Mouse (Mus musculus) lung, postnatal 0 days (tissue): ENCODE results near the gene Rasal3. TPM values are rescaled to one million over a fixed set of nuclear protein-coding genes. Genes with fewer than 3 reads are reported as not detected.
A peak's percentile ranks its signal among the peaks of the same experiment; 100 is the strongest.

Experiments used
- ATAC-seq: fragments of 200-750 bp; cut with Nextera tagmentation; 2 replicates; pipeline ENCODE4 v1.8.0; 2017; ENCODE audit warnings: moderate library complexity
- DNase-seq: peaks from one replicate; pipeline ENCODE4 v3.0.0-alpha.2; 2016; ENCODE audit warnings: low spot score
- H3K27ac ChIP-seq: fragments of 300-500 bp; sonication (generic); 2 replicates; pipeline ENCODE4 v1.5.1; 2014; ENCODE audit warnings: antibody characterized with exemption, mild to moderate bottlenecking, low read length, mixed read lengths
- H3K27me3 ChIP-seq: fragments of 300-500 bp; sonication (generic); replicated peaks from 2 replicates; pipeline ENCODE4 v1.6.1; 2014; ENCODE audit warnings: low read length, mixed read lengths; ENCODE audit not compliant: insufficient read depth
- H3K36me3 ChIP-seq: fragments of 300-500 bp; sonication (generic); 2 replicates; pipeline ENCODE4 v1.6.1; 2014; ENCODE audit warnings: low read length, mixed read lengths; ENCODE audit not compliant: insufficient read depth
- H3K4me1 ChIP-seq: fragments of 300-500 bp; sonication (generic); 2 replicates; pipeline ENCODE4 v1.6.1; 2014; ENCODE audit warnings: antibody characterized with exemption, low read depth, low read length, mixed read lengths; ENCODE audit not compliant: insufficient read depth
- H3K4me2 ChIP-seq: fragments of 300-500 bp; sonication (generic); replicated peaks from 2 replicates; pipeline ENCODE4 v1.6.1; 2014; ENCODE audit warnings: low read depth, mild to moderate bottlenecking, low read length, moderate library complexity, mixed read lengths
- H3K4me3 ChIP-seq: fragments of 300-500 bp; sonication (generic); 2 replicates; pipeline ENCODE4 v1.5.1; 2014; ENCODE audit warnings: low read depth, low read length
- H3K9ac ChIP-seq: fragments of 300-500 bp; sonication (generic); replicated peaks from 2 replicates; pipeline ENCODE4 v1.6.1; 2014; ENCODE audit warnings: low read depth, mild to moderate bottlenecking
- H3K9me3 ChIP-seq: fragments of 300-500 bp; sonication (generic); 2 replicates; pipeline ENCODE4 v1.6.1; 2016; ENCODE audit warnings: low read length, mixed read lengths
- CTCF ChIP-seq: IDR thresholded peaks from 2 replicates; pipeline ENCODE4 v1.5.1; 2016; ENCODE audit warnings: antibody characterized with exemption, mild to moderate bottlenecking
- EP300 ChIP-seq: IDR thresholded peaks from 2 replicates; pipeline ENCODE4 v1.6.1; 2016; ENCODE audit warnings: antibody characterized with exemption, mild to moderate bottlenecking, control low read depth
- WGBS: fragments of 180-500 bp; shearing (Covaris S2); extraction: QIAGEN DNeasy Blood & Tissue Kit; methylation state at CpG from one replicate; pipeline ENCODE4 v1.1.7; 2014; 5-methylcytosine and 5-hydroxymethylcytosine counted together
- microRNA-seq: library from miRNA; unstranded; fragments of <30 nt; microRNA quantifications from one replicate; pipeline ENCODE4, GENCODE M21; 2016
- polyA plus RNA-seq: library from polyadenylated mRNA; unstranded; fragments of >200 nt; fragmentation: Nextera tagmentation; extraction: Ambion mirVana; gene quantifications from 2 replicates; pipeline ENCODE4 v1.2.1, GENCODE M21; 2015

The Rasal3 gene
- polyA plus RNA-seq, 1 experiment from 2014 or later: 1.2 TPM

GRCm38 (mm10) chr17:32349851-32350381, 53.5 kb downstream of the Rasal3 start:
- Histone ChIP-seq H3K9ac (peak overlapping the region; percentile 86), H3K4me2 (peak overlapping the region; percentile 96), H3K27ac (peak overlapping the region; percentile 87), H3K27me3 (no peaks in the 10 kb centered on the region), H3K4me1 (peaks cover 4% of the 10 kb centered on the region; the same call in 1 of the 2 replicates), H3K4me3 (peak overlapping the region; percentile 92), H3K36me3 (peaks cover 7% of the 10 kb centered on the region; the same call in 1 of the 2 replicates), H3K9me3 (no peaks in the 10 kb centered on the region)
- under 1% methylated on average over 24 of the region's 24 CpGs for WGBS
- ATAC-seq: peak; percentile 16
- peak; percentile 28 for DNase-seq
- TF ChIP-seq CTCF (peak; percentile 17; the same call in 1 of the 2 replicates), EP300 (no peak)

GRCm38 (mm10) chr17:32349037-32349732, 54.2 kb downstream of the Rasal3 start:
- Histone ChIP-seq H3K4me2 (peak overlapping the region; percentile 96), H3K27ac (peak overlapping the region; percentile 87), H3K4me3 (peak overlapping the region; percentile 92), H3K27me3 (no peaks in the 10 kb centered on the region), H3K9ac (peak overlapping the region; percentile 86; the same call in 1 of the 2 replicates), H3K9me3 (no peaks in the 10 kb centered on the region), H3K36me3 (no peaks in the 10 kb centered on the region; the same call in 1 of the 2 replicates), H3K4me1 (peaks cover 4% of the 10 kb centered on the region; the same call in 1 of the 2 replicates)
- DNase-seq: peak; percentile 72
- 0 out of 2 replicates have a peak, but pooled peaks have one; percentile 10 for TF ChIP-seq EP300
- peak; percentile 93 for TF ChIP-seq CTCF
- ATAC-seq: peak; percentile 27; the same call in 1 of the 2 replicates
- WGBS: 5% methylated on average over 4 of the region's 4 CpGs

GRCm38 (mm10) chr17:32348406-32348805, 55.0 kb downstream of the Rasal3 start:
- DNase-seq: no peak
- Histone ChIP-seq H3K9me3 (no peaks in the 10 kb centered on the region), H3K27me3 (no peaks in the 10 kb centered on the region), H3K4me2 (no peak overlapping the region), H3K4me3 (no peak overlapping the region), H3K4me1 (peaks cover 4% of the 10 kb centered on the region; the same call in 1 of the 2 replicates), H3K27ac (no peak overlapping the region), H3K9ac (no peak overlapping the region), H3K36me3 (no peaks in the 10 kb centered on the region; the same call in 1 of the 2 replicates)
- TF ChIP-seq EP300 (no peak), CTCF (no peak)
- 80% methylated on average over 2 of the region's 2 CpGs for WGBS
- no peak for ATAC-seq

GRCm38 (mm10) chr17:32341102-32341501, 62.3 kb downstream of the Rasal3 start:
- no peak for DNase-seq
- H3K36me3 ChIP-seq: peaks cover 10% of the 10 kb centered on the region

More at GRCm38 (mm10) chr17:32341102-32341501, 62.3 kb downstream of the Rasal3 start:
- H3K4me3 ChIP-seq: no peak overlapping the region
- H3K27me3 ChIP-seq: no peaks in the 10 kb centered on the region
- H3K9ac ChIP-seq: no peak overlapping the region
- no peak overlapping the region for H3K4me2 ChIP-seq
- no peaks in the 10 kb centered on the region for H3K9me3 ChIP-seq
- no peak for ATAC-seq
- H3K27ac ChIP-seq: no peak overlapping the region
- H3K4me1 ChIP-seq: no peaks in the 10 kb centered on the region
- no peak for TF ChIP-seq EP300
- TF ChIP-seq CTCF: no peak
- 83% methylated on average over 1 of the region's 1 CpGs for WGBS

Small RNA genes lying within 50 kb of the gene (microRNA-seq; reads per million reads assigned to microRNA genes)
- gene Gm22201: not detected

Other genes with a start within 250 kb of the Rasal3 start
- 8.3 and 9.7 TPM in 2 replicates for gene Notch3, start 236.7 kb downstream of the Rasal3 start, polyA plus RNA-seq
- gene Ephx3, start 214.0 kb downstream of the Rasal3 start, polyA plus RNA-seq: 0.23 and 0.36 TPM in 2 replicates
- gene Brd4, start 118.9 kb downstream of the Rasal3 start, polyA plus RNA-seq: 33.3 and 37.3 TPM in 2 replicates
- gene Akap8, start 82.3 kb downstream of the Rasal3 start, polyA plus RNA-seq: 30.2 and 34.0 TPM in 2 replicates
- 59.9 and 66.3 TPM in 2 replicates for gene Akap8l, start 53.0 kb downstream of the Rasal3 start, polyA plus RNA-seq
- gene Wiz, start 14.1 kb downstream of the Rasal3 start, polyA plus RNA-seq: 12.1 and 12.8 TPM in 2 replicates
- 0.05 TPM in 1 of 2 replicates, not detected in the other for gene Pglyrp2, start 20.6 kb upstream of the Rasal3 start, polyA plus RNA-seq
- gene Cyp4f39, start 49.1 kb upstream of the Rasal3 start, polyA plus RNA-seq: 3.2 and 4.9 TPM in 2 replicates
- 5.0 and 5.2 TPM in 2 replicates for gene Cyp4f17, start 102.5 kb upstream of the Rasal3 start, polyA plus RNA-seq
- gene Cyp4f16, start 133.0 kb upstream of the Rasal3 start, polyA plus RNA-seq: 19.5 and 19.7 TPM in 2 replicates
- not detected in 2 replicates for gene Cyp4f37, start 217.7 kb upstream of the Rasal3 start, polyA plus RNA-seq